Mouse (Mus musculus): ENCODE results near the gene Arhgap27.

DNA sequence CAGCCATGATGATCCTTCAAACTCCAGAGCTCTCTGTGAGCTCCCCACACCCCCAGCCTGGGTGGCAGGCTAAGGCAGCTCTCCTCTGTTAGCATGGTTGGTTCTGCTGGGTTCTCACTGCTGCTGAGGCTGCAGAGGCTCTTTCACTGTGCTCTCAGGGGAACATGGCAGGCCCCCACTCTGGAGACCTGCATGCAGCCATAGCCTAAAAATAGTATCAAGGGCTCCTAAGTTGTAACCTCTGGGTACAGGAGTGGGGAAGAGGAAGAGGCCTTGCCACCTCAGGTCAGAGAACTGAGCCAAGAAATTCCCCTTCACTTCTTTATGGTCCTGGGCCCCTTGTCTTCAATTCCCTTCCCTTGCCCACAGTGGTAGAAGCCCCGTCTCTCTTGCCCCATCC, 19.6 kb downstream of the Arhgap27 start:
- TF ChIP-seq POLR2A (IDR thresholded peaks at IDR 0.05; ENCODE audit: insufficient read depth, low read length) = no peak
- no peak for TF ChIP-seq CTCF (IDR thresholded peaks at IDR 0.05; ENCODE audit: low read depth, low read length)
